Mouse (Mus musculus): ENCODE results near the gene Pigv.
"Not testable (repeated sequence)": the region's sequence is repeated elsewhere in the genome, so short reads cannot be mapped to it uniquely, and the experiment has no call there.

The Pigv gene

GRCm38 (mm10) chr4:133672845-133673647 is 599 bp upstream of the Pigv start:
- peak; percentile 48 for DNase-seq

GRCm38 (mm10) chr4:133671184-133671880 is 1.1 kb downstream of the Pigv start:
- peak; percentile 88 for DNase-seq

- DNase-seq = no peak
These were observed 2.7 kb downstream of the Pigv start for GRCm38 (mm10) chr4:133669652-133670210.

GRCm38 (mm10) chr4:133668537-133668936 is 3.9 kb downstream of the Pigv start:
- no peak for DNase-seq

- DNase-seq = no peak
These were observed 6.2 kb downstream of the Pigv start for GRCm38 (mm10) chr4:133666199-133666598.

- DNase-seq = no peak
These were observed 7.3 kb downstream of the Pigv start for GRCm38 (mm10) chr4:133665118-133665517.

- DNase-seq = no peak
These were observed 9.5 kb downstream of the Pigv start for GRCm38 (mm10) chr4:133662945-133663344.

- no peak for DNase-seq
These were observed 10.0 kb downstream of the Pigv start for GRCm38 (mm10) chr4:133662421-133662820.

GRCm38 (mm10) chr4:133660193-133661155 is 12.0 kb downstream of the Pigv start:
- peak; percentile 86 for DNase-seq

- peak; percentile 73 for DNase-seq
These were observed 12.8 kb downstream of the Pigv start for GRCm38 (mm10) chr4:133659497-133660192.

- DNase-seq = no peak
These were observed 13.7 kb downstream of the Pigv start for GRCm38 (mm10) chr4:133658729-133659128.

GRCm38 (mm10) chr4:133657829-133658458 is 14.5 kb downstream of the Pigv start:
- no peak for DNase-seq

- DNase-seq = no peak
These were observed 15.4 kb downstream of the Pigv start for GRCm38 (mm10) chr4:133656997-133657396.

- DNase-seq = no peak
These were observed 16.2 kb downstream of the Pigv start for GRCm38 (mm10) chr4:133656294-133656693.

- DNase-seq = not testable (repeated sequence)
These were observed 18.4 kb downstream of the Pigv start for GRCm38 (mm10) chr4:133654070-133654469.

GRCm38 (mm10) chr4:133652746-133653145 is 19.7 kb downstream of the Pigv start:
- no peak for DNase-seq

GRCm38 (mm10) chr4:133651986-133652385 is 20.5 kb downstream of the Pigv start:
- DNase-seq = no peak

- DNase-seq = no peak
These were observed 21.0 kb downstream of the Pigv start for GRCm38 (mm10) chr4:133651445-133651844.

- peak; percentile 92 for DNase-seq
These were observed 22.3 kb downstream of the Pigv start, which contains the start of gene Zdhhc18 for GRCm38 (mm10) chr4:133649989-133650699. TSS of gene Zdhhc18 (minus strand) at chr4:133650154.

GRCm38 (mm10) chr4:133649464-133649863 is 23.0 kb downstream of the Pigv start:
- not testable (repeated sequence) for DNase-seq

GRCm38 (mm10) chr4:133645680-133646079 is 26.8 kb downstream of the Pigv start:
- DNase-seq = no peak

All from lung, postnatal 14 days (tissue).